Mouse (Mus musculus) right cerebral cortex, adult 18-20 months (tissue): ENCODE data around the gene Serinc2.
A peak's percentile ranks its signal among the peaks of the same experiment; 100 is the strongest.

ENCODE experiments used
- DNase-seq: peaks from one replicate; pipeline ENCODE4 v3.0.0; 2022; ENCODE audit warnings: mixed read lengths

Serinc2 gene

DNA sequence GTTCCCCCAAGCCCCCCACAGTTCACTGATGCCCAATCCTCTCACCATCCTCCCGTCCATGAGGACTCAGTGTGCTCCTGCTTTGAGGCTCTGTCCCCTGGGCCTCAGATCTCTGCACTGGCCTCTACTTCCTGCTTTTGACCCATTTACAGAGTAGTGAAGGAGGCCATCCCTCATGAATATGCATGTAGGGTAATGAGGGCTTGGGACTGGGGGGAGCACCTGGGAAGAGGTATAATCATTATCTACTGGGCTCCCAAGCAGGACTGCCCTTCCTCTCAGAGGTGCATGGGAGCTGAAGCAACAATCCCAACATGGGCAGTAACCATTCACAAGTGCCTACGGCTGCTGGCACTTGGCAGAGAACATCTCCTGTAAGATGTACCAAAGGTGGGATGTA lies at the start of gene Serinc2:
Serinc2 (minus strand) TSS at position 101 of the 400 bp plus-strand sequence.
- DNase-seq = no peak

DNA sequence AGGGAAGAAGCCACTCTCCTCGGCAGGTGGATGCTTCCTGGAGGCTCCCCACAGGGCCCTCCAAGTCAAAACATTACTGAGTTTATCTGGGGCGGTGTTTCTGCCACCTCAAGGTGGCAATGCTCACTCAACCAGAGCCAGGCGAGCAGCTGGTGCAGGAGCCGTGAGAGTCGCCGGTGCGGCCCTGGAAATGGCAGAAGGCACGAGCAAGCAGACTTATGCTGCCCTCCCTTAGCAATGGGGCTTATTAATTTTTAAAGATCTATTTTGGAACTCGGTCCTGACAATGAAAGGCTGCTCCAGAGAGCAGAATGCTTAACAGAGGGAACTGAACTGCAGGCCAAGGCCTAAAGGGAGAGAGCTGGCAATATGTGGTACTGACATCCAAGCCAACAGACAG lies 48.4 kb upstream of the Serinc2 start:
- no peak for DNase-seq

DNA sequence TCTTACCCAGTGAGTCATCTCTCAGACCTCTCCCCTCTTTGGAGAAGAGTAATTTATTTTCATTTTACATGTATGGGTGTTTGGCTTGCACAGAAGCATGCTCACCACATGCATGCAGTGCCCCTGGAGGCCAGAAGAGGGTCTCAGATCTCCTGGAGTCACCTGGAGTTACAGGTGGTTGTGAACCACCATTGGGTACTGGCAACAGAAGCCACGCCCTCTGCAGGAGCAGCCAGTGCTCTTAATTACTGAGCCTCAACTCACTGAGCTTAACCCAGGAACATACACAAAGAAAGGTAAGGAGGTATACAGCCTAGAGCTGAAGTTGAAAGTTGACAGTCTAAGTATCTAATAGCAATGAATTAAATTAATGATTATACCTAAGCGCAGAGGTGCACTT lies 46.4 kb upstream of the Serinc2 start:
- DNase-seq = no peak

DNA sequence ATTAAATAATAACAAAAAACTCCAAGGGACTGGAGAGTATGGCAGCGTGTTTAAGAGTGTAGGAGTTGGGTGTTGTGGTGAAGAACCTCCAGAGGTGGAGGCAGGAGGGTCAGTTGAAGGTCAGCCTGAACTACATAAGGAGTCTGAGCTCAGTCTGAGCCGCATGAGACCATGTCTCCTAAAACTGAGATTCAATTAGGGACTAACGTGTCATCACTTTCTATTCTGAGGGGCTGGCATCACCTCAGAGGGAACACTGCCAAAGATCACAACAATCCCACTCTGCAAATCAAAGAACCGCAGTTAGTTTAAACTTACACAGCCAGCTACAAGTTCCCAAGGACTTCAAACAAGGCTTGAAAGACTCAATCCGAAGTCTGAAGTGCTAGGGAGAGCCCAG lies 44.6 kb upstream of the Serinc2 start:
- DNase-seq = no peak

DNA sequence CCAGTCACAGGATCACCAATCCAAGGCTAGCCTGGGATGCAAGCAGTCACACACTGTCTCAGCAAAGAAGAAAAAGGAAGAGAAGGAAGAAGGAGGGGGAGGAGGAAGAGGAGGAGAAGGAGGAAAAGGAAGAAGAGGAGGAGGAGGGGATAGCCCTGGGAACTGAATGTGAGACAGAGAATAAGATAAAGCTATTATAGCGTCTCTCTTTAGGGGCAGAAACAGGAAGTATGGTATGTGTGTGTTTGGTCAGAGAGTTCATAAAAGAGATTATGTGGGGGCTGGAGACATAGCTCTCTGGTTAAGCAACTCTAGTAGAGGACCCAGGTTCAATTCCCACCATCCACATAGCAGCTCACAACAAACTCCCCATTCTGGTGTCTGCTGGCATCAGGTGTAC lies 44.2 kb upstream of the Serinc2 start:
- no peak for DNase-seq

DNA sequence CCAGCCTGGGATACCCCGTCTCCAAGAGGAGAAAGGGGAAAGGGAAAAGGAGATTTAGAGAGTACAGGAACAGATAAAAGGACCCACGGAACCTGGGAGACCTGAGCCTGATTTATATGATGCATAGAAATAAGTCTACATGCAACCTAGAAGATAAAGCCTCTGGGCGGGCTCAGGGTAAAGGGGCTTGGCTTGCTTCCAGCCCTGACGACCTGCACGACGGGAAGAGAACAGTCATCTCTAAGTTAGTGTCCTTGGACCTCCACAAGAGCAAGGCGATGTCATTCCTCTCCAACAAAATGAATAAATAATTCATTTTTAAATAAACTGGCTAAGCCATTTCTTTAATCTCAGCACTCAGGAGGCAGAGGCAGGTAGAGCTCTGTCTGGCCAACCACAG lies 43.6 kb upstream of the Serinc2 start:
- no peak for DNase-seq

DNA sequence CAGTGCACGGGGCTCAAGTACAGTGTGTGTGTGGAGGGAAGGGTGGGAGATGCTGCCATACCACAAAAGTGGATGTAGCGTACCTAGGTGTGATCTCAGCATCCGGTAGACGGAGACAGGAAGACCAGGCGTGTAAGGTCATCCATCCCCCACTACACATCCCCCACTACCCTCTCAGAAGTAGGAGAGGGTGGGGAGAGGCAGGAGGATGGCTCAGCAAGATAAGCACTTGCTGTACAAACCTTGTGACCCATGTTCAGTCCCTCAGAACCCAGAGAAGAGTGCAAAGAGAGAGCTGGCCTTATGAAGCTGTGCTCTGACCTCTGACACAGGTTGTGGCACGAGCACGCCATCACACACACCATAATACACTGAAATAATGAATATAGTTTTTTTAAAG lies 42.6 kb upstream of the Serinc2 start:
- DNase-seq = no peak

- DNase-seq = no peak
These were observed 40.6 kb upstream of the Serinc2 start for GRCm38 (mm10) chr4:130319564-130319963.

- no peak for DNase-seq
These were observed 39.1 kb upstream of the Serinc2 start for GRCm38 (mm10) chr4:130318122-130318521.

DNA sequence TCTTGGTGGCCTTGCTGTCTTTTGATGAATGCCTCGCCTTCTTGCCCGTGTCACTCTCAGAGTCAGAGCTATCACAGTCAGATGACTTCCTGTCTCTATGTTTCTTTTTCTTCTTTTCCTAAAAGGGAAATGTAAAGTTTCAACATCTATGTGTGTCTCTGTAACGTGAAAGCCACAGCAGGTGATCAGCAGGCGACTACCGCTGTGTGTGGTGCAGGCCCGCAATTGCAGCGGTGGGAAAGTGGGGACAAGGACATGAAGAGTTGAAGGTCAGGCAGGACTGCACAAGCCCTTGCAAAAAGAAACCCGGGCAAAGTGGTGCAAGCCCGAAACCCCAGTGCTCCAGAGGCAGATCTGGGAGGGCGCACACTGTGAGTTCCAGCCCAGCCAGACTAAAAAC lies 37.7 kb upstream of the Serinc2 start:
- DNase-seq = no peak

GRCm38 (mm10) chr4:130315771-130316527 lies 36.9 kb upstream of the Serinc2 start:
- DNase-seq = no peak

DNA sequence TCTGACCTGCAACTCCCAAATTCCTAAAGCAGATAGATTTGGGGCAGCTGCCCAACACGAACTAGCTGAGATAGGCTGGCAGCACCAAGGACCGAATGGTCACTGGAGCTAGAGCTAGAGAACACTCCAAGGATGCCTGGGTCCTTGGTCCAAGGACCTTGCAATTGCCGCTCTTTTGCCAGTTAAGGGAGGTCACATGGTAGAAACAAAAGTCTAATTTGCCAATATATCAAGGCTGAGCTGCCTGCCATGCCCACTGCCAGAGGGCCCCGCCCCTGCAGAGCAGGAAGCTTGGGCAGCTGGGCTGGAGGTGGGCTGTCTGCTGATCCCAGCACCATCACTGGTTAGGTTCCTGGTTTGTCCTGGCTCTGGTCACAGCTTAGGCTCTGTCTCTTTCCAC lies 34.5 kb upstream of the Serinc2 start:
- no peak for DNase-seq

- DNase-seq = no peak
These were observed 33.5 kb upstream of the Serinc2 start for GRCm38 (mm10) chr4:130312526-130312925.

DNA sequence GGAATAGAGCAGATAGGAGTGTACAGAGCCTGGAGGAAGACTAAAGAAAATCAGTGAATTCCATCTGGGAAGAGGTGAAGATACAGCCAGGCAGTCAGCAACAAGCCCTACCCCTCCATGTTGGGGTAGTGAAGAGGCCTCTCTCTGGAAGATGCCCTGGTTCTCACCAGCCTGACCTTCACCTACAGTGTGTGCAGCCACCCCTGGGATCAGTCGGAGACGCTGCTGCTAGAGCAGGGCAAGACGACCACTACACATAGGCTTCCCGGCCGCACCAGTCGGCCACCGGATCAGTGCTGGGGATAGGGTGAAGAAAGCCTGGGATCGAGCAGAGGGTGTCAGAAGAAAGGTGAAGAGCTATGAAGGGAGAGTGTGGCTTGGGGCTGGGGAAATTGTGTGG lies 30.2 kb upstream of the Serinc2 start:
- DNase-seq = no peak

GRCm38 (mm10) chr4:130308231-130309081 lies 29.5 kb upstream of the Serinc2 start, which contains the start of the genes Fabp3 and Gm10570:
Gene Fabp3 (plus strand): TSS chr4:130308595.
Gene Gm10570 (minus strand): TSS chr4:130308674.
- DNase-seq = peak; percentile 84

GRCm38 (mm10) chr4:130307851-130308230 lies 28.8 kb upstream of the Serinc2 start:
- DNase-seq = peak; percentile 51

GRCm38 (mm10) chr4:130306796-130307630 lies 28.0 kb upstream of the Serinc2 start:
- no peak for DNase-seq

DNA sequence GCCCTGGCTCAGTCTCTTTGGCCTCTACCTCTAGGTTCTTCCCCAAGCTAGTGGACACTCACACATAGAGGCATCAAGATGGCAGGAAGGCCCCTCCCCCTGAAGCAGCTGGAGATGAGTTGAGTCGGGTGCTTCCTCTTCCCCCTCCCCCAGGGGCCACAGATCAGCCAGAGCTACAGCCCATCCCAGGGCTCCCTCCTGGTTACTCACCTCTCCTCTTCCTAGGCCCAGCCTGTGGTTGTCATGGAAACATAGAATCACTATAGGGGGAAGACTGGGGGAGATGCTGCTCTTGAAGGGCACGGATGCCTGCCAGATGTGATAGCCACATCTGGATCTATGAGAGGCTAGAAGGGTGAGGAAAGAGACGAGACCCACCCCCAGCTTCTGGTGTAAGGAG lies 25.7 kb upstream of the Serinc2 start:
- DNase-seq = no peak

- DNase-seq = no peak
These were observed 23.4 kb upstream of the Serinc2 start for GRCm38 (mm10) chr4:130302285-130302870.

GRCm38 (mm10) chr4:130299629-130300018 lies 20.6 kb upstream of the Serinc2 start:
- no peak for DNase-seq

- no peak for DNase-seq
These were observed 20.0 kb upstream of the Serinc2 start for GRCm38 (mm10) chr4:130298877-130299628.

DNA sequence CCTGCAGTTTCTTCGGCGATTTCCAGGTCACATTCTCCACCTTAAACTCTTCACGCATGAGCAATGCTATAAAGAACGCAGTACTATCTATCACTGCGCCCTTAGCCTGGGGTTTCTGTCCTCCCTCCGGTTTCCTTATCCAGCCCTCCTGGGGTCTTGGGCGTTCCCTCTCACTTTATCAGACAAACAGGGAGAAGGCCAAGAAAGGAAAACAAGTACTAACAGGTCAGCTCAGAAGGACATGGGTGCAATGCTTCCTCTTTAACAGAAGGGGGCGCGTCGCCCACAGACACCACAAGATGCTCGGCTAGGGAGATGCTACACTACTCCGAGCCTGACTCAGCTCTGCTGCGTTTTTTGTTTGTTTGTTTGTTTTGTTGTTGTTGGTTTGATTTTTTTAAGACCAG lies 18.1 kb upstream of the Serinc2 start:
- DNase-seq = no peak
